Mouse (Mus musculus) MEL (cell line): ENCODE measurements around the gene Acot11.

Experiments
- CHD2 ChIP-seq: IDR thresholded peaks from 2 replicates; pipeline ENCODE4 v1.6.1; 2011; ENCODE audit warnings: low read length, improper control_type of control experiment
- CTCF ChIP-seq, 3 experiments: IDR thresholded peaks in 2 of 3; conservative IDR thresholded peaks in 1 of 3; 2 replicates each; pipeline ENCODE4 v1.5.1; 2011 to 2012; ENCODE audit warnings: low read length in 3 of 3, low read depth in 2 of 3, mild to moderate bottlenecking in 2 of 3, improper control_type of control experiment in 1 of 3, inconsistent platforms in 1 of 3, mixed read lengths in 1 of 3, moderate library complexity in 1 of 3; ENCODE audit not compliant: control insufficient read depth in 1 of 3, insufficient read depth in 1 of 3, poor library complexity in 1 of 3, severe bottlenecking in 1 of 3
- E2F4 ChIP-seq: IDR thresholded peaks from 2 replicates; pipeline ENCODE4 v1.6.1; 2011; ENCODE audit warnings: low read depth, low read length, improper control_type of control experiment, borderline replicate concordance
- ELF1 ChIP-seq: IDR thresholded peaks from 2 replicates; pipeline ENCODE4 v1.6.1; 2014; ENCODE audit warnings: low read depth, mild to moderate bottlenecking, inconsistent platforms, low read length, improper control_type of control experiment, moderate library complexity
- MAFK ChIP-seq: IDR thresholded peaks from 2 replicates; pipeline ENCODE4 v1.6.1; 2011; ENCODE audit warnings: low read depth, mild to moderate bottlenecking, low read length, improper control_type of control experiment, borderline replicate concordance
- MAX ChIP-seq: IDR thresholded peaks from 2 replicates; pipeline ENCODE4 v1.6.1; 2011; ENCODE audit warnings: low read length, improper control_type of control experiment
- MYB ChIP-seq: IDR thresholded peaks from 2 replicates; pipeline ENCODE4 v1.6.1; 2011; ENCODE audit warnings: mild to moderate bottlenecking, low read depth, low read length, improper control_type of control experiment
- NELFE ChIP-seq: IDR thresholded peaks from 2 replicates; pipeline ENCODE4 v1.6.1; 2011; ENCODE audit warnings: low read depth, low read length, improper control_type of control experiment
- POLR2A ChIP-seq, 2 experiments: IDR thresholded peaks; 2 replicates each; pipeline ENCODE4 v1.6.1; 2011 to 2012; ENCODE audit warnings: low read length in 2 of 2, mild to moderate bottlenecking in 2 of 2, control low read depth in 1 of 2, improper control_type of control experiment in 1 of 2, low read depth in 1 of 2, moderate library complexity in 1 of 2; ENCODE audit not compliant: control insufficient read depth in 1 of 2, insufficient read depth in 1 of 2, poor library complexity in 1 of 2
- POLR2AphosphoS5 ChIP-seq: IDR thresholded peaks from 2 replicates; pipeline ENCODE4 v1.6.1; 2012; ENCODE audit warnings: low read depth, borderline replicate concordance, mild to moderate bottlenecking, inconsistent platforms, low read length, moderate library complexity, mixed read lengths
- SMC3 ChIP-seq: IDR thresholded peaks from 2 replicates; pipeline ENCODE4 v1.6.1; 2011; ENCODE audit warnings: low read depth, low read length, improper control_type of control experiment
- TCF12 ChIP-seq: IDR thresholded peaks from 2 replicates; pipeline ENCODE4 v1.6.1; 2014; ENCODE audit warnings: low read depth, mild to moderate bottlenecking, inconsistent platforms, low read length, improper control_type of control experiment, moderate library complexity
- ZNF384 ChIP-seq: IDR thresholded peaks from 2 replicates; pipeline ENCODE4 v1.6.1; 2012; ENCODE audit warnings: low read depth, mild to moderate bottlenecking, inconsistent platforms, low read length, improper control_type of control experiment

DNA sequence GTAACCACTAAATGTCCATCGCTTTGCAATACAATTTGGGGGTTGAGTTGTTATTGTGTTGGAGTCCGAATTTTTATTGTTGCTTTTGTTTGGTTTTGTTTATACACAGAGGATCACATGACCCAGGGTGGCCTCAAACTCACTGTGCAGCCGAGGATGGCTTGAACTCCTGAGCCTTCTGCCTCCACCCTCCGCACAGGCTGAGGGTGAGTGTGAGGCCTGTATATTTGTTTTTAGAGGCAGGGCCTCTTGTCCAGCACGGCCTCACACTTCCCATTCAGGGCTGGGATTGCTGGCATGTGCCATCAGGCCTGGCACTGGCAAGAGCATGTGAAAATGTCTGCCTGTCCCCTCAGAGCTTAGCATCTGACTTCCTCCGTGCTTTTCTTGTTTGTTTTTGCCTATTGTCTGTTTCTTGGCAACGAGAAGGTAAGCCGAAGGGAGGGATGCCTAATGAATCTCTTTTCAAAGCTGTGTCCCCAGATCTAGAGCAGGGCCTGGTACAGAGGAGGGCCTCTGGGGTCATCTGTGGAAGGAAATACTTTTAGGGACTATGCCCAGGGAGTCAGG lies 99.6 kb downstream of the Acot11 start:
- TF ChIP-seq CTCF (IDR thresholded peaks at IDR 0.05 in 2 of 3, conservative IDR thresholded peaks at IDR 0.05 in 1 of 3; ENCODE audit: control insufficient read depth in 1 of 3, insufficient read depth in 1 of 3, low read depth in 2 of 3, low read length in 3 of 3, poor library complexity in 1 of 3, severe bottlenecking in 1 of 3) (no peak), ELF1 (no peak), POLR2A (IDR thresholded peaks at IDR 0.05; ENCODE audit: control insufficient read depth in 1 of 2, insufficient read depth in 1 of 2, low read depth in 1 of 2, low read length in 2 of 2, poor library complexity in 1 of 2) (no peak), NELFE (no peak), MAFK (no peak), SMC3 (no peak), POLR2AphosphoS5 (no peak), TCF12 (no peak), ZNF384 (no peak), MAX (no peak), E2F4 (no peak), MYB (no peak), CHD2 (no peak)
